Mouse (Mus musculus): ENCODE data around the gene Dbr1.

The Dbr1 gene

GRCm38 (mm10) chr9:99575677-99576480 lies at the start of gene Dbr1:
Dbr1 (plus strand) TSS chr9:99575799.
- DNase-seq (ENCODE audit: extremely low read depth, low read depth, low spot score): no peak

- DNase-seq (ENCODE audit: extremely low read depth, low read depth, low spot score): no peak
Measured at GRCm38 (mm10) chr9:99531865-99532264, 43.7 kb upstream of the Dbr1 start.

GRCm38 (mm10) chr9:99546259-99546658 lies 29.3 kb upstream of the Dbr1 start:
- no peak for DNase-seq (ENCODE audit: extremely low read depth, low read depth, low spot score)

- DNase-seq (ENCODE audit: extremely low read depth, low read depth, low spot score): no peak
Measured at GRCm38 (mm10) chr9:99552068-99552467, 23.5 kb upstream of the Dbr1 start.

- DNase-seq (ENCODE audit: extremely low read depth, low read depth, low spot score): no peak
Measured at GRCm38 (mm10) chr9:99553049-99553448, 22.6 kb upstream of the Dbr1 start.

- DNase-seq (ENCODE audit: extremely low read depth, low read depth, low spot score): no peak
Measured at GRCm38 (mm10) chr9:99554052-99554451, 21.5 kb upstream of the Dbr1 start.

- DNase-seq (ENCODE audit: extremely low read depth, low read depth, low spot score): no peak
Measured at GRCm38 (mm10) chr9:99555253-99555652, 20.3 kb upstream of the Dbr1 start.

GRCm38 (mm10) chr9:99557580-99558300 lies 17.9 kb upstream of the Dbr1 start:
- DNase-seq (ENCODE audit: extremely low read depth, low read depth, low spot score): no peak

- no peak for DNase-seq (ENCODE audit: extremely low read depth, low read depth, low spot score)
Measured at GRCm38 (mm10) chr9:99558824-99559556, 16.6 kb upstream of the Dbr1 start.

- no peak for DNase-seq (ENCODE audit: extremely low read depth, low read depth, low spot score)
Measured at GRCm38 (mm10) chr9:99559557-99559904, 16.1 kb upstream of the Dbr1 start.

GRCm38 (mm10) chr9:99560389-99560788 lies 15.2 kb upstream of the Dbr1 start:
- DNase-seq (ENCODE audit: extremely low read depth, low read depth, low spot score): no peak

- DNase-seq (ENCODE audit: extremely low read depth, low read depth, low spot score): peak; percentile 51
Measured at GRCm38 (mm10) chr9:99563714-99564113, 11.9 kb upstream of the Dbr1 start.

- no peak for DNase-seq (ENCODE audit: extremely low read depth, low read depth, low spot score)
Measured at GRCm38 (mm10) chr9:99568023-99568346, 7.6 kb upstream of the Dbr1 start.

GRCm38 (mm10) chr9:99568347-99569070 lies 7.1 kb upstream of the Dbr1 start, which contains the start of gene Armc8:
Armc8 (minus strand) TSS chr9:99568899.
- DNase-seq (ENCODE audit: extremely low read depth, low read depth, low spot score): no peak

- DNase-seq (ENCODE audit: extremely low read depth, low read depth, low spot score): no peak
Measured at GRCm38 (mm10) chr9:99569071-99569397, 6.6 kb upstream of the Dbr1 start.

GRCm38 (mm10) chr9:99580655-99581054 lies 5.1 kb downstream of the Dbr1 start:
- no peak for DNase-seq (ENCODE audit: extremely low read depth, low read depth, low spot score)

GRCm38 (mm10) chr9:99587505-99588202 lies 12.1 kb downstream of the Dbr1 start:
- no peak for DNase-seq (ENCODE audit: extremely low read depth, low read depth, low spot score)

- no peak for DNase-seq (ENCODE audit: extremely low read depth, low read depth, low spot score)
Measured at GRCm38 (mm10) chr9:99591144-99591543, 15.5 kb downstream of the Dbr1 start.

GRCm38 (mm10) chr9:99599127-99599526 lies 23.5 kb downstream of the Dbr1 start:
- DNase-seq (ENCODE audit: extremely low read depth, low read depth, low spot score): peak; percentile 80

GRCm38 (mm10) chr9:99603566-99603965 lies 28.0 kb downstream of the Dbr1 start:
- no peak for DNase-seq (ENCODE audit: extremely low read depth, low read depth, low spot score)

- no peak for DNase-seq (ENCODE audit: extremely low read depth, low read depth, low spot score)
Measured at GRCm38 (mm10) chr9:99612202-99612601, 36.6 kb downstream of the Dbr1 start, which contains the start of gene A4gnt. A4gnt (plus strand) TSS chr9:99612502.

All from fat pad, adult 2 months (tissue).